Mouse (Mus musculus) activated CD4-positive, CD25-positive, alpha-beta regulatory T cell (primary cell): Measurements from ENCODE around the gene Aqp1. TPM values are rescaled to one million over a fixed set of nuclear protein-coding genes. Genes with fewer than 3 reads are reported as not detected.

Source experiments
- polyA plus RNA-seq, 2 experiments: library from polyadenylated mRNA; unstranded; fragments of 100-300 nt; shearing (Covaris generic); gene quantifications; one replicate each; pipeline ENCODE4 v1.2.1; 2017

Gene Aqp1
- 1 to 10 TPM; 1.1 to 3.5 TPM for polyA plus RNA-seq

GRCm38 (mm10) chr6:55335989-55336514 is at the start of gene Aqp1:
TSS of gene Aqp1 (plus strand) at chr6:55336432.

GRCm38 (mm10) chr6:55376076-55376475 is 39.8 kb downstream of the Aqp1 start, which contains the start of gene Ghrhr:
TSS of gene Ghrhr (plus strand) at chr6:55376295.

Other genes starting within 250 kb of the Aqp1 start
- under 1 TPM; 0.07 to 0.64 TPM for gene Crhr2, start 203.4 kb upstream of the Aqp1 start, polyA plus RNA-seq
- gene Inmt, start 161.4 kb upstream of the Aqp1 start, polyA plus RNA-seq = not detected
- gene Mindy4, start 133.0 kb upstream of the Aqp1 start, polyA plus RNA-seq = under 1 TPM in 1 of 2 experiments, not detected in 1; 0.10 TPM
- gene Ghrhr, start 39.9 kb downstream of the Aqp1 start, polyA plus RNA-seq = not detected
- under 1 TPM in 1 of 2 experiments, not detected in 1; 0.17 TPM for gene Adcyap1r1, start 115.5 kb downstream of the Aqp1 start, polyA plus RNA-seq